Comparison of ENCODE assay signal across 8 mouse cellular contexts in genomic region chr7:121706411-121707072, GRCm38 (mm10). TPM values are rescaled to one million over a fixed set of nuclear protein-coding genes. Genes with fewer than 3 reads are reported as not detected.
DNase-seq lines count a peak whose midpoint lies in the region; ATAC-seq lines count a peak whose summit lies in the region.

No protein-coding gene starts in this region.

- H3K9me3 ChIP-seq in forebrain, embryonic 15.5 days, result no peaks in the 10 kb centered on the region

- no peaks in the 10 kb centered on the region for H3K36me3 ChIP-seq in forebrain, embryonic 15.5 days

- H3K4me1 ChIP-seq in forebrain, embryonic 15.5 days, result peaks cover 38% of the 10 kb centered on the region

- peak; percentile 35 for ATAC-seq in forebrain, embryonic 15.5 days (replicated peaks)

- H3K9ac ChIP-seq in forebrain, embryonic 15.5 days (replicated peaks), result peak overlapping the region; percentile 75

- peak; percentile 62 for DNase-seq in MN1 (ENCODE audit: low spot score)
- DNase-seq in cerebellum, adult 11-12 months, result peak; percentile 71
- peak; percentile 58 for DNase-seq in heart, postnatal 4 days
- DNase-seq in layer of hippocampus, postnatal 10 days (ENCODE audit: low spot score in 2 of 2), result peak; percentile 51 to 68
- peak; percentile 60 for DNase-seq in lung, postnatal 14 days
- peak; percentile 41 for DNase-seq in retina, embryonic 14.5 days (ENCODE audit: low spot score)
- peak; percentile 11 for DNase-seq in urinary bladder, postnatal 10 days (ENCODE audit: low spot score)

- under 1% methylated on average over 75 of the region's 77 CpGs for WGBS in forebrain, embryonic 15.5 days

- H3K27ac ChIP-seq in forebrain, embryonic 15.5 days (replicated peaks), result peak overlapping the region; percentile 89

- no peaks in the 10 kb centered on the region for H3K27me3 ChIP-seq in forebrain, embryonic 15.5 days

- peak overlapping the region; percentile 93 for H3K4me2 ChIP-seq in forebrain, embryonic 15.5 days (replicated peaks)

- peak overlapping the region; percentile 96 for H3K4me3 ChIP-seq in forebrain, embryonic 15.5 days

RNA-seq across cellular contexts. Expression of gene Usp31, which starts 0.5 kb away (rescaled TPM):
- 3.5 and 3.6 TPM in 2 replicates for polyA plus RNA-seq in forebrain, embryonic 15.5 days (2015; fragmentation: Nextera tagmentation; extraction: Ambion mirVana)
- total RNA-seq in heart, postnatal 4 days (2021), result 1 to 10 TPM; 7.9 to 8.3 TPM
- total RNA-seq in layer of hippocampus, postnatal 10 days (2021), result 10 to 100 TPM; 40.3 to 40.9 TPM

RNA-seq across cellular contexts. Expression of gene Scnn1g, which starts 27.7 kb away (rescaled TPM):
- polyA plus RNA-seq in forebrain, embryonic 15.5 days (2015; fragmentation: Nextera tagmentation; extraction: Ambion mirVana), result not detected in 2 replicates
- not detected for total RNA-seq in heart, postnatal 4 days (2021)
- total RNA-seq in layer of hippocampus, postnatal 10 days (2021), result under 1 TPM; 0.11 to 0.13 TPM

Comparison
In these comparisons a context has a peak if more than half of its experiments do, and no peak if none do; other contexts are left out.
1. Peak in every context shown above with its lines: DNase-seq, ATAC-seq, H3K4me3 ChIP-seq and H3K27ac ChIP-seq.
2. DNase-seq: peak in every context shown above with its lines; median percentile 71 in cerebellum, adult 11-12 months; 62 in MN1; 60 in lung, postnatal 14 days; 60 in layer of hippocampus, postnatal 10 days; 58 in heart, postnatal 4 days; 41 in retina, embryonic 14.5 days; 11 in urinary bladder, postnatal 10 days.
3. RNA of gene Usp31, which starts 0.5 kb away (total RNA-seq): 40.3 to 40.9 TPM in layer of hippocampus, postnatal 10 days; 7.9 to 8.3 TPM in heart, postnatal 4 days; every median in the first group is over 4 times any median in the second.